26 mouse cellular contexts compared by ENCODE assay signal in the genomic region with DNA sequence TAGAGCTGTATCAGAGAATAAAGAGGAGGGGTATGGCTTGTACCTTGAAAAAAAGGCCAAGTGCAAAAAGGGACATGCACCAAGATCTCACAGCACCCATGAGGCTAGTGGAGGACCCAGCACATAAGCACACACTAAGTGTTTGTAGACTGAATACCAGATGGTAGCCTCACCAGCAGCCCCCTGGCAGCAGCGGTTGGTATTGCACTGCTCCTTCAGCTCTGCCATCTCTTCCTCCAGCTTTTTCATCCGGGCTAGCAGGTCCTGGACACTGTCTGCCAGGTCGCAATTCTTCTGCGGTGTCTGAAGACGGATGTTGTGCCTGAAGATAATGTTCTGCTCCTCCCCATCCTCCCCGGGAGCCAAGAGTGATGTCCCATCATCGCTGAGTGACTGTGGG. TPM values are rescaled to one million over a fixed set of nuclear protein-coding genes. Genes with fewer than 3 reads are reported as not detected.
DNase-seq lines count a peak whose midpoint lies in the region; ATAC-seq and TF ChIP-seq lines count a peak whose summit lies in the region.
"Had no signal": no experiment of that assay in that cellular context is flagged by ENCODE, and none has a peak within 500 bp of the region (broad histone marks: within the 10 kb centered on the region; RNA-seq: fewer than 3 reads in every experiment).

No protein-coding gene starts in this region.

- 89% methylated on average over 7 of the region's 7 CpGs for WGBS in hindbrain, embryonic 10.5 days
- 87% methylated on average over 7 of the region's 7 CpGs for WGBS in hindbrain, embryonic 13.5 days
- 64% methylated on average over 7 of the region's 7 CpGs for WGBS in lung, embryonic 14.5 days
- WGBS in lung, postnatal 0 days: 72% methylated on average over 7 of the region's 7 CpGs

- DNase-seq in hindbrain, embryonic 10.5 days (ENCODE audit: low spot score): no peak
- DNase-seq in lung, embryonic 14.5 days: no peak
- DNase-seq in lung, postnatal 0 days (ENCODE audit: low spot score): no peak
- DNase-seq in CH12.LX (ENCODE audit: extremely low read depth): peak; percentile 6
- peak; percentile 53 for DNase-seq in ZHBTc4 (ENCODE audit: low read depth, low spot score)
- DNase-seq in adrenal gland, postnatal 25 days: no peak
- DNase-seq: adrenal gland, adult 8-10 months; cerebellum, adult 11 months; cerebellum, adult 8-10 months; cerebellum, postnatal 14 days; embryo, embryonic 11 days; gastrocnemius, postnatal 14 days had no signal

- H3K9me3 ChIP-seq in hindbrain, embryonic 10.5 days: no peaks in the 10 kb centered on the region
- H3K9me3 ChIP-seq in hindbrain, embryonic 13.5 days: no peaks in the 10 kb centered on the region
- no peaks in the 10 kb centered on the region for H3K9me3 ChIP-seq in lung, embryonic 14.5 days (ENCODE audit: low read depth, low read length)
- no peaks in the 10 kb centered on the region for H3K9me3 ChIP-seq in lung, postnatal 0 days (ENCODE audit: low read length)
- no peaks in the 10 kb centered on the region for H3K9me3 ChIP-seq in CH12.LX (replicated peaks; ENCODE audit: low read length)
- H3K9me3 ChIP-seq: embryonic facial prominence, embryonic 15.5 days; forebrain, embryonic 10.5 days; heart, embryonic 15.5 days; hindbrain, embryonic 12.5 days had no signal

- H3K36me3 ChIP-seq in hindbrain, embryonic 10.5 days: no peaks in the 10 kb centered on the region
- no peaks in the 10 kb centered on the region for H3K36me3 ChIP-seq in hindbrain, embryonic 13.5 days
- H3K36me3 ChIP-seq in lung, embryonic 14.5 days (ENCODE audit: insufficient read depth): no peaks in the 10 kb centered on the region
- H3K36me3 ChIP-seq in lung, postnatal 0 days (ENCODE audit: insufficient read depth, low read length): no peaks in the 10 kb centered on the region
- no peaks in the 10 kb centered on the region for H3K36me3 ChIP-seq in CH12.LX (replicated peaks in 1 of 2; ENCODE audit: control insufficient read depth in 1 of 2, insufficient read depth in 1 of 2, low read length in 1 of 2)
- H3K36me3 ChIP-seq: embryonic facial prominence, embryonic 15.5 days; forebrain, embryonic 10.5 days; heart, embryonic 15.5 days; hindbrain, embryonic 12.5 days had no signal

- no peak; the same call in none of the 2 replicates for TF ChIP-seq RAD21 in CH12.LX (IDR thresholded peaks at IDR 0.05; ENCODE audit: low read depth, low read length)

- TF ChIP-seq CTCF in lung, embryonic 14.5 days (IDR thresholded peaks at IDR 0.05; ENCODE audit: low read depth): 0 out of 2 replicates have a peak, but pooled peaks have one; percentile 20
- no peak for TF ChIP-seq CTCF in lung, postnatal 0 days (IDR thresholded peaks at IDR 0.05)
- TF ChIP-seq CTCF in CH12.LX (conservative IDR thresholded peaks at IDR 0.05 in 1 of 2, IDR thresholded peaks at IDR 0.05 in 1 of 2; ENCODE audit: low read depth in 2 of 2, low read length in 2 of 2): peak; percentile 42 to 51

- dilution Hi-C loops in CH12.LX (cut with MboI; ENCODE audit: extremely low pct_ligation_motif_present, extremely low pct_unique_long_range_greater_than_20kb, low sequenced_read_pairs): no loop called here

- no peaks in the 10 kb centered on the region for H3K27me3 ChIP-seq in hindbrain, embryonic 10.5 days (ENCODE audit: insufficient read depth, poor library complexity, severe bottlenecking)
- no peaks in the 10 kb centered on the region for H3K27me3 ChIP-seq in hindbrain, embryonic 13.5 days
- H3K27me3 ChIP-seq in lung, embryonic 14.5 days (ENCODE audit: insufficient read depth, low read length): no peaks in the 10 kb centered on the region
- H3K27me3 ChIP-seq in lung, postnatal 0 days (replicated peaks; ENCODE audit: insufficient read depth, low read length): no peaks in the 10 kb centered on the region
- H3K27me3 ChIP-seq in CH12.LX (replicated peaks): no peaks in the 10 kb centered on the region
- H3K27me3 ChIP-seq: heart, embryonic 15.5 days; hindbrain, embryonic 12.5 days had no signal

- no peak overlapping the region for H3K4me3 ChIP-seq in hindbrain, embryonic 10.5 days
- no peak overlapping the region for H3K4me3 ChIP-seq in hindbrain, embryonic 13.5 days
- H3K4me3 ChIP-seq in lung, embryonic 14.5 days (ENCODE audit: low read depth, low read length): no peak overlapping the region
- H3K4me3 ChIP-seq in lung, postnatal 0 days (ENCODE audit: low read depth, low read length): no peak overlapping the region
- H3K4me3 ChIP-seq in CH12.LX (replicated peaks in 1 of 3; ENCODE audit: low read depth in 2 of 3, low read length in 2 of 3, poor library complexity in 1 of 3): no peak overlapping the region
- H3K4me3 ChIP-seq: embryonic facial prominence, embryonic 15.5 days; erythroblast, embryonic 14.5 days; forebrain, embryonic 10.5 days; heart, adult 2 months; heart, embryonic 15.5 days; hindbrain, embryonic 12.5 days had no signal

- H3K9ac ChIP-seq in hindbrain, embryonic 13.5 days: no peak overlapping the region
- no peak overlapping the region for H3K9ac ChIP-seq in lung, embryonic 14.5 days
- H3K9ac ChIP-seq in lung, postnatal 0 days (replicated peaks; ENCODE audit: low read depth): no peak overlapping the region
- H3K9ac ChIP-seq in CH12.LX (ENCODE audit: insufficient read depth, low read depth): no peak overlapping the region
- H3K9ac ChIP-seq: embryonic facial prominence, embryonic 15.5 days; heart, embryonic 15.5 days; hindbrain, embryonic 12.5 days had no signal

- in situ Hi-C loops in CH12.LX (cut with MboI; ENCODE audit: low pct_ligation_motif_present, low pct_unique_long_range_greater_than_20kb, low sequenced_read_pairs): no loop called here

- H3K4me1 ChIP-seq in hindbrain, embryonic 10.5 days (replicated peaks): peaks cover 9% of the 10 kb centered on the region
- H3K4me1 ChIP-seq in hindbrain, embryonic 13.5 days (replicated peaks): peaks cover 8% of the 10 kb centered on the region; the same call in 1 of the 2 replicates
- no peaks in the 10 kb centered on the region for H3K4me1 ChIP-seq in lung, embryonic 14.5 days (ENCODE audit: insufficient read depth)
- H3K4me1 ChIP-seq in lung, postnatal 0 days (ENCODE audit: insufficient read depth, low read depth, low read length): no peaks in the 10 kb centered on the region
- peaks cover 19 to 35% of the 10 kb centered on the region in 2 experiments for H3K4me1 ChIP-seq in CH12.LX (ENCODE audit: control insufficient read depth in 1 of 2, insufficient read depth in 2 of 2)
- H3K4me1 ChIP-seq: heart, embryonic 15.5 days had no signal

- H3K27ac ChIP-seq in hindbrain, embryonic 10.5 days: peak overlapping the region; percentile 23; the same call in 1 of the 2 replicates
- H3K27ac ChIP-seq in hindbrain, embryonic 13.5 days: no peak overlapping the region
- no peak overlapping the region for H3K27ac ChIP-seq in lung, embryonic 14.5 days (ENCODE audit: low read depth)
- no peak overlapping the region for H3K27ac ChIP-seq in lung, postnatal 0 days (ENCODE audit: low read length)
- H3K27ac ChIP-seq in CH12.LX (ENCODE audit: insufficient read depth, low read depth): no peak overlapping the region
- H3K27ac ChIP-seq: embryonic facial prominence, embryonic 15.5 days; forebrain, embryonic 10.5 days; heart, adult 2 months; heart, embryonic 15.5 days; hindbrain, embryonic 12.5 days had no signal

- no peak for TF ChIP-seq EP300 in lung, postnatal 0 days (IDR thresholded peaks at IDR 0.05)
- TF ChIP-seq EP300 in CH12.LX (IDR thresholded peaks at IDR 0.05; ENCODE audit: low read length): no peak

- no peak overlapping the region for H3K4me2 ChIP-seq in hindbrain, embryonic 13.5 days
- no peak overlapping the region for H3K4me2 ChIP-seq in lung, embryonic 14.5 days
- H3K4me2 ChIP-seq in lung, postnatal 0 days (replicated peaks; ENCODE audit: low read depth, low read length): no peak overlapping the region
- no peak overlapping the region for H3K4me2 ChIP-seq in CH12.LX (ENCODE audit: insufficient read depth, low read depth, poor library complexity, severe bottlenecking)
- H3K4me2 ChIP-seq: embryonic facial prominence, embryonic 15.5 days; heart, embryonic 11.5 days; heart, embryonic 15.5 days; hindbrain, embryonic 12.5 days had no signal

- no peaks in the 10 kb centered on the region for H3K79me2 ChIP-seq in CH12.LX (replicated peaks; ENCODE audit: control insufficient read depth, extremely low read depth, insufficient read depth, poor library complexity, severe bottlenecking)

- no peak for TF ChIP-seq POLR2A in CH12.LX (IDR thresholded peaks at IDR 0.05; ENCODE audit: low read depth, low read length)

- no peak for ATAC-seq in hindbrain, embryonic 13.5 days (ENCODE audit: low FRiP score)
- ATAC-seq in lung, embryonic 14.5 days (ENCODE audit: insufficient read depth): no peak
- ATAC-seq in lung, postnatal 0 days: no peak
- ATAC-seq in inflammation-experienced regulatory T-cells, adult 6 months: no peak
- ATAC-seq: forebrain, embryonic 16.5 days; intestine, embryonic 16.5 days; Patski had no signal

TF ChIP-seq in CH12.LX, 34 proteins besides CTCF, POLR2A, EP300 and RAD21 (continues in another document):
- peak; percentile 25; the same call in 1 of the 2 replicates for TF ChIP-seq SMC3 (IDR thresholded peaks at IDR 0.05; ENCODE audit: low read depth, low read length)
- TF ChIP-seq MXI1 (IDR thresholded peaks at IDR 0.05; ENCODE audit: low read depth, low read length): no peak
- TF ChIP-seq IRF4 (IDR thresholded peaks at IDR 0.05; ENCODE audit: low read depth, low read length): no peak

RNA-seq across cellular contexts. Expression of a gene that starts 6.1 kb away (rescaled TPM):
- polyA plus RNA-seq in hindbrain, embryonic 10.5 days (2016; fragmentation: Nextera tagmentation; extraction: Ambion mirVana): 0.07 TPM in 1 of 2 replicates, not detected in the other
- polyA plus RNA-seq in hindbrain, embryonic 13.5 days (2015; fragmentation: Nextera tagmentation; extraction: Ambion mirVana): 0.06 and 0.27 TPM in 2 replicates
- 0.46 and 0.57 TPM in 2 replicates for polyA plus RNA-seq in lung, embryonic 14.5 days (2014; fragmentation: Nextera tagmentation; extraction: Ambion mirVana)
- polyA plus RNA-seq in lung, postnatal 0 days (2015; fragmentation: Nextera tagmentation; extraction: Ambion mirVana): 1.6 and 2.1 TPM in 2 replicates
- total RNA-seq in CH12.LX (2012; rRNA removed) (not detected in 2 replicates), CH12.LX (2014; rRNA removed) (not detected in 2 replicates)
- polyA plus RNA-seq in CH12.LX (2012; ENCODE audit: insufficient read length, low read depth): 0.08 and 0.13 TPM in 2 replicates
- total RNA-seq in adrenal gland, postnatal 25 days (2021): 0.24 TPM in 2 replicates
- under 1 TPM in 1 of 3 experiments, not detected in 2; 0.09 TPM for polyA plus RNA-seq in inflammation-experienced regulatory T-cells, adult 6 months (2017; shearing (Covaris generic))
- total RNA-seq: common myeloid progenitor, adult 5-6 weeks; heart, adult 2 months; MEL had no signal
- polyA plus RNA-seq: erythroblast, embryonic 14.5 days; forebrain, embryonic 10.5 days; heart, embryonic 11.5 days had no signal

RNA-seq across cellular contexts. Expression of a gene that starts 47.7 kb away (rescaled TPM):
- 233 and 240 TPM in 2 replicates for polyA plus RNA-seq in hindbrain, embryonic 10.5 days (2016; fragmentation: Nextera tagmentation; extraction: Ambion mirVana)
- 162 and 168 TPM in 2 replicates for polyA plus RNA-seq in hindbrain, embryonic 13.5 days (2015; fragmentation: Nextera tagmentation; extraction: Ambion mirVana)
- polyA plus RNA-seq in lung, embryonic 14.5 days (2014; fragmentation: Nextera tagmentation; extraction: Ambion mirVana): 243 and 255 TPM in 2 replicates
- polyA plus RNA-seq in lung, postnatal 0 days (2015; fragmentation: Nextera tagmentation; extraction: Ambion mirVana): 176 and 180 TPM in 2 replicates
- 103 and 107 TPM in 2 replicates for total RNA-seq in CH12.LX (2012; rRNA removed)
- total RNA-seq in CH12.LX (2014; rRNA removed): 142 and 147 TPM in 2 replicates
- 103 and 106 TPM in 2 replicates for polyA plus RNA-seq in CH12.LX (2012; ENCODE audit: insufficient read length, low read depth)
- 73.0 and 98.2 TPM in 2 replicates for total RNA-seq in adrenal gland, postnatal 25 days (2021)
- 100 to 1,000 TPM; 250 to 282 (median 266) TPM for polyA plus RNA-seq in inflammation-experienced regulatory T-cells, adult 6 months (2017; shearing (Covaris generic))

Comparison
In these comparisons a context has a peak if more than half of its experiments do, and no peak if none do; other contexts are left out.
1. DNase-seq: peak in CH12.LX (single experiment) and ZHBTc4 (single experiment); none in hindbrain, embryonic 10.5 days (single experiment), lung, embryonic 14.5 days (single experiment), lung, postnatal 0 days (single experiment) and adrenal gland, postnatal 25 days (single experiment).